Mouse (Mus musculus) MEL (cell line): ENCODE data around the gene Col24a1. TPM values are rescaled to one million over a fixed set of nuclear protein-coding genes. Genes with fewer than 3 reads are reported as not detected.

Experiments
- DNase-seq: peaks from one replicate; pipeline ENCODE4 v3.0.0; 2011; ENCODE audit warnings: low read depth, low spot score
- H3K27ac ChIP-seq: 2 replicates; pipeline ENCODE4 v1.5.1; 2012; ENCODE audit warnings: low read depth, mild to moderate bottlenecking, control low read depth, low read length, moderate library complexity; ENCODE audit not compliant: control insufficient read depth
- H3K27me3 ChIP-seq, 2 experiments: fragments of 150-350 bp in 1 of 2; sonication (generic) in 1 of 2; 2 replicates each; pipeline ENCODE4 v1.6.1; 2012; ENCODE audit warnings: low read length in 2 of 2, mild to moderate bottlenecking in 2 of 2, improper control_type of control experiment in 1 of 2, moderate library complexity in 1 of 2; ENCODE audit not compliant: insufficient read depth in 2 of 2, control insufficient read depth in 1 of 2
- H3K36me3 ChIP-seq, 2 experiments: 2 replicates each; pipeline ENCODE4 v1.6.1; 2012 to 2014; ENCODE audit warnings: low read length in 2 of 2, improper control_type of control experiment in 1 of 2, inconsistent platforms in 1 of 2, mild to moderate bottlenecking in 1 of 2; ENCODE audit not compliant: insufficient read depth in 2 of 2, control insufficient read depth in 1 of 2
- H3K4me1 ChIP-seq, 2 experiments: fragments of 150-350 bp in 1 of 2; sonication (generic) in 1 of 2; 2 replicates each; pipeline ENCODE4 v1.6.1; 2012; ENCODE audit warnings: low read length in 2 of 2, improper control_type of control experiment in 1 of 2, mild to moderate bottlenecking in 1 of 2; ENCODE audit not compliant: insufficient read depth in 2 of 2, control insufficient read depth in 1 of 2
- H3K4me3 ChIP-seq, 2 experiments: fragments of 150-350 bp in 1 of 2; sonication (generic) in 1 of 2; 2 replicates each; pipeline ENCODE4 v1.5.1; 2012; ENCODE audit warnings: low read depth in 2 of 2, low read length in 2 of 2, mild to moderate bottlenecking in 2 of 2, moderate library complexity in 2 of 2, control low read depth in 1 of 2, improper control_type of control experiment in 1 of 2; ENCODE audit not compliant: control insufficient read depth in 1 of 2, insufficient read depth in 1 of 2
- H3K79me2 ChIP-seq: 2 replicates; pipeline ENCODE4 v1.6.1; 2012; ENCODE audit warnings: mild to moderate bottlenecking, low read length, moderate library complexity; ENCODE audit not compliant: control insufficient read depth, poor library complexity, insufficient read depth
- H3K9ac ChIP-seq: 2 replicates; pipeline ENCODE4 v1.6.1; 2012; ENCODE audit warnings: low read depth, mild to moderate bottlenecking, control low read depth, low read length, moderate library complexity; ENCODE audit not compliant: control insufficient read depth, poor library complexity, severe bottlenecking
- H3K9me3 ChIP-seq: fragments of 150-350 bp; sonication (generic); replicated peaks from 2 replicates; pipeline ENCODE4 v1.6.1; 2012; ENCODE audit warnings: mild to moderate bottlenecking, low read length, improper control_type of control experiment, moderate library complexity; ENCODE audit not compliant: insufficient read depth
- CTCF ChIP-seq, 3 experiments: IDR thresholded peaks in 2 of 3; conservative IDR thresholded peaks in 1 of 3; 2 replicates each; pipeline ENCODE4 v1.5.1; 2011 to 2012; ENCODE audit warnings: low read length in 3 of 3, low read depth in 2 of 3, mild to moderate bottlenecking in 2 of 3, improper control_type of control experiment in 1 of 3, inconsistent platforms in 1 of 3, mixed read lengths in 1 of 3, moderate library complexity in 1 of 3; ENCODE audit not compliant: control insufficient read depth in 1 of 3, insufficient read depth in 1 of 3, poor library complexity in 1 of 3, severe bottlenecking in 1 of 3
- EP300 ChIP-seq, 2 experiments: IDR thresholded peaks; 2 replicates each; pipeline ENCODE4 v1.6.1; 2011; ENCODE audit warnings: improper control_type of control experiment in 2 of 2, low read length in 2 of 2, low read depth in 1 of 2, mild to moderate bottlenecking in 1 of 2
- GATA1 ChIP-seq: IDR thresholded peaks from 2 replicates; pipeline ENCODE4 v1.6.1; 2011; ENCODE audit warnings: low read depth, low read length, improper control_type of control experiment
- JUND ChIP-seq: IDR thresholded peaks from 2 replicates; pipeline ENCODE4 v1.6.1; 2011; ENCODE audit warnings: low read depth, mild to moderate bottlenecking, improper control_type of control experiment, low read length
- MAFK ChIP-seq: IDR thresholded peaks from 2 replicates; pipeline ENCODE4 v1.6.1; 2011; ENCODE audit warnings: low read depth, mild to moderate bottlenecking, low read length, improper control_type of control experiment, borderline replicate concordance
- MAZ ChIP-seq: IDR thresholded peaks from 2 replicates; pipeline ENCODE4 v1.6.1; 2012; ENCODE audit warnings: low read depth, mild to moderate bottlenecking, inconsistent platforms, low read length, improper control_type of control experiment
- MEF2A ChIP-seq: IDR thresholded peaks from 2 replicates; pipeline ENCODE4 v1.6.1; 2014; ENCODE audit warnings: low read depth, mild to moderate bottlenecking, inconsistent platforms, low read length, improper control_type of control experiment; ENCODE audit not compliant: poor library complexity, insufficient replicate concordance, severe bottlenecking; ENCODE audit errors: extremely low read depth
- MYB ChIP-seq: IDR thresholded peaks from 2 replicates; pipeline ENCODE4 v1.6.1; 2011; ENCODE audit warnings: mild to moderate bottlenecking, low read depth, low read length, improper control_type of control experiment
- MYC ChIP-seq: IDR thresholded peaks from 2 replicates; pipeline ENCODE4 v1.6.1; 2011; ENCODE audit warnings: low read depth, mild to moderate bottlenecking, low read length, improper control_type of control experiment, moderate library complexity
- NRF1 ChIP-seq: IDR thresholded peaks from 2 replicates; pipeline ENCODE4 v1.6.1; 2014; ENCODE audit warnings: low read depth, mild to moderate bottlenecking, inconsistent platforms, low read length, improper control_type of control experiment, moderate library complexity; ENCODE audit not compliant: poor library complexity, insufficient read depth, severe bottlenecking
- RAD21 ChIP-seq: IDR thresholded peaks from 2 replicates; pipeline ENCODE4 v1.6.1; 2011; ENCODE audit warnings: mild to moderate bottlenecking, low read depth, low read length, improper control_type of control experiment
- SIN3A ChIP-seq: IDR thresholded peaks from 2 replicates; pipeline ENCODE4 v1.6.1; 2012; ENCODE audit warnings: low read length, improper control_type of control experiment, inconsistent platforms
- SMC3 ChIP-seq: IDR thresholded peaks from 2 replicates; pipeline ENCODE4 v1.6.1; 2011; ENCODE audit warnings: low read depth, low read length, improper control_type of control experiment
- TCF12 ChIP-seq: IDR thresholded peaks from 2 replicates; pipeline ENCODE4 v1.6.1; 2014; ENCODE audit warnings: low read depth, mild to moderate bottlenecking, inconsistent platforms, low read length, improper control_type of control experiment, moderate library complexity
- USF1 ChIP-seq: IDR thresholded peaks from 2 replicates; pipeline ENCODE4 v1.6.1; 2014; ENCODE audit warnings: low read depth, mild to moderate bottlenecking, inconsistent platforms, low read length, improper control_type of control experiment, moderate library complexity
- ZC3H11A ChIP-seq: IDR thresholded peaks from 2 replicates; pipeline ENCODE4 v1.6.1; 2012; ENCODE audit warnings: low read depth, mild to moderate bottlenecking, inconsistent platforms, low read length, improper control_type of control experiment
- ZMIZ1 ChIP-seq: IDR thresholded peaks from 2 replicates; pipeline ENCODE4 v1.6.1; 2012; ENCODE audit warnings: low read depth, mild to moderate bottlenecking, inconsistent platforms, low read length, improper control_type of control experiment, moderate library complexity
- ZNF384 ChIP-seq: IDR thresholded peaks from 2 replicates; pipeline ENCODE4 v1.6.1; 2012; ENCODE audit warnings: low read depth, mild to moderate bottlenecking, inconsistent platforms, low read length, improper control_type of control experiment
- polyA plus RNA-seq, 2 experiments: library from polyadenylated mRNA; stranded (reverse) in 1 of 2; unstranded in 1 of 2; fragments of >175 nt in 1 of 2; fragments of >200 nt in 1 of 2; gene quantifications; 2 replicates each; pipeline versions ENCODE4 v1.2.1 to v1.2.4; 2012; ENCODE audit warnings: low replicate concordance in 2 of 2, low read depth in 1 of 2; ENCODE audit not compliant: insufficient read length in 2 of 2, insufficient read depth in 1 of 2, missing spikeins in 1 of 2
- total RNA-seq: library from RNA; depleted of rRNA; stranded (reverse); fragments of 300-350 nt; gene quantifications from 2 replicates; pipeline ENCODE4 v1.2.3, GENCODE M21; 2012

Gene Col24a1
- total and polyA plus RNA-seq, 3 experiments: not detected

GRCm38 (mm10) chr3:145408045-145408444 is 115.8 kb downstream of the Col24a1 start:
- DNase-seq: peak; percentile 64
- Histone ChIP-seq H3K79me2 (no peaks in the 10 kb centered on the region), H3K27ac (no peak overlapping the region)
- TF ChIP-seq ZC3H11A (peak; percentile 64), RAD21 (peak; percentile 83), CTCF (IDR thresholded peaks at IDR 0.05 in 2 of 3, conservative IDR thresholded peaks at IDR 0.05 in 1 of 3; ENCODE audit: control insufficient read depth in 1 of 3, insufficient read depth in 1 of 3, low read depth in 2 of 3, low read length in 3 of 3, poor library complexity in 1 of 3, severe bottlenecking in 1 of 3) (peak; percentile 63 to 76 (median 75)), MEF2A (no peak), SMC3 (peak; percentile 70)
- TF ChIP-seq, all 39 proteins: peak for 4
- Histone ChIP-seq H3K9ac (no peak overlapping the region), H3K4me1 (no peaks in the 10 kb centered on the region), H3K36me3 (no peaks in the 10 kb centered on the region), H3K27me3 (peaks cover 0 to 2% of the 10 kb centered on the region in 2 experiments; a peak in 1 of 4 replicates), H3K4me3 (no peak overlapping the region), H3K9me3 (no peaks in the 10 kb centered on the region)

GRCm38 (mm10) chr3:145412137-145412536 is 119.9 kb downstream of the Col24a1 start:
- no peak for TF ChIP-seq EP300 (IDR thresholded peaks at IDR 0.05; ENCODE audit: low read depth in 1 of 2, low read length in 2 of 2)
- no peak for TF ChIP-seq USF1
- no peak for TF ChIP-seq JUND
- TF ChIP-seq MYB: no peak
- TF ChIP-seq SIN3A: no peak
- peak; percentile 50 for TF ChIP-seq ZC3H11A
- no peak for TF ChIP-seq NRF1
- peak; percentile 67 for TF ChIP-seq RAD21
- TF ChIP-seq TCF12: no peak
- no peak for TF ChIP-seq MAFK
- TF ChIP-seq MAZ: no peak
- peak; percentile 56 to 68 (median 59) for TF ChIP-seq CTCF (IDR thresholded peaks at IDR 0.05 in 2 of 3, conservative IDR thresholded peaks at IDR 0.05 in 1 of 3; ENCODE audit: control insufficient read depth in 1 of 3, insufficient read depth in 1 of 3, low read depth in 2 of 3, low read length in 3 of 3, poor library complexity in 1 of 3, severe bottlenecking in 1 of 3)
- no peak for TF ChIP-seq ZMIZ1
- TF ChIP-seq ZNF384: peak; percentile 70
- no peak for TF ChIP-seq GATA1
- no peak for TF ChIP-seq MYC
- TF ChIP-seq SMC3: peak; percentile 74
- Histone ChIP-seq H3K36me3 (no peaks in the 10 kb centered on the region), H3K9ac (no peak overlapping the region), H3K79me2 (no peaks in the 10 kb centered on the region), H3K4me1 (no peaks in the 10 kb centered on the region), H3K27me3 (peaks cover 0 to 2% of the 10 kb centered on the region in 2 experiments; a peak in 2 of 4 replicates), H3K27ac (no peak overlapping the region), H3K9me3 (no peaks in the 10 kb centered on the region), H3K4me3 (no peak overlapping the region)
- DNase-seq: peak; percentile 52
